Mouse (Mus musculus): ENCODE data around the gene Plekhm3.

The Plekhm3 gene

DNA sequence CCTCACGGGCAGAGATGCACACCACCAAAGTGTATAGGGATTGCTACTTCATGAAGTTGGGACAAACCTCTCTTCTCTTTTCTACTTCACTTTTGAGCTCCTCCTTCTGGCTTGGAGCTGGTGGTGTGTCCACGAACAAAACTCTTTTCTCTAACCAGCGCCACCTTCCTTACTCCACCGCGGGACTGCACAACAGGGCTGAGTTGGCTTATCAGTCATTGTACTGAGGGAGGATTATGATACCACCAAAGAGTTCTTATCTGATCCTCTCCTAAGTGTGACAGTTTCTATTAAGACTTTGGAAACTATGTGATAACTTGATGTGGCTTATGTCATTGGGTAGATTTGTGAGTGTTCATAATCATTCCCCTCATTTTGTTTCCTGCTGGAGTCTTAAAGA is 129.2 kb downstream of the Plekhm3 start:
- no peak for DNase-seq (ENCODE audit: low spot score in 2 of 2)

DNA sequence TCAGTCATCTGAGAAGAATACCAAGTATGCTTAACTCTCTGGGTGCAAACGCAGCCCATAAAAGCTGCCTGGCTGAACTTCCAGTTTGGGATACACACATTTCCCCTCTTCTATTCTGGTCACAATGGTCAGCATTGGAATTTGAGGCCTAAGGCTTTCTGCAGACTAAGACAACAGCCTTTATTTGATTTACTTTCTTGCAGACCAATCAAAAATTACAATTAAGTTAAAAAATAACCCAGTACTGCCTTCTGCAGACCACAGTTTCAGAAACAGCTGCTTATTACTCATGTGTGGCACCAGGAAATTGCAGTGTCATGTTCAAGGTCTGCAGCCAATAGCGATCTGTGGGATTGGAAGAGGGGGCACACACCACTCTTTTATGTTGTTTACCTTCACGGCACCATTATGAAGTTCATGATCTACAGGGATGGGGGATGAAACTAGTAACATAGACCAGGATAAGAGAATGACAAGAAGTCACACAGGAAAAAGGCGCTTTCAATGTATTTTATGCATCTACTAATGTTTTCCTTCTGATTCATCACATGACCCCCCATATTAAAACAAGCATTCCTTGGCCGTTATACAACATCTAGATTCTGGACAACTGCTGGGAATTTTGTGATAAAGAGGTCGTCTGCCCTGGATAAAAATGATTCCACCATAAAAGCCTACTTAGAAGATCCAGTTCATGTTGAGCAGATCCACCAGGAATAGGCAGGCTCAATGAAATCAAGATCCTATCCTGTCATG is 130.1 kb downstream of the Plekhm3 start:
- no peak for DNase-seq (ENCODE audit: low spot score in 2 of 2)

DNA sequence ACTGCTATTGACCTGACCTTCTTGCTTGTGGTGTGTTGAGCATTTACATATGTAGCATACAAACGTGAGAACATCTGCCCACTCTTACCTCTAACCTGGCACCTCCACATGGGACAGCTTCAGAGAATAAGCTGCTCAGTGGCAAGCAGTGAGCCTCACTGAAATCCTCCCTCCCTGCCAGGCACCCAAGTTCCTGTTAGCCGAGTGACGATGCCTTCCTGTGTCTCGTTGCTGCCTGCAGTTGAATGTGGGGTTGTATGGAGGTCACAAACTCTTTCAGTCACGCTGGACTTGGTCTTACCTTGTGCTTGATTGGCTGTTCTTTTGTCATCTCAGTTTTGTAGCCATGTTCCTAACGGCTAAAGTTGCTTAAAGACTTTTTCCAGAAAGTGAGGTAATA is 133.1 kb downstream of the Plekhm3 start:
- no peak for DNase-seq (ENCODE audit: low spot score in 2 of 2)

DNA sequence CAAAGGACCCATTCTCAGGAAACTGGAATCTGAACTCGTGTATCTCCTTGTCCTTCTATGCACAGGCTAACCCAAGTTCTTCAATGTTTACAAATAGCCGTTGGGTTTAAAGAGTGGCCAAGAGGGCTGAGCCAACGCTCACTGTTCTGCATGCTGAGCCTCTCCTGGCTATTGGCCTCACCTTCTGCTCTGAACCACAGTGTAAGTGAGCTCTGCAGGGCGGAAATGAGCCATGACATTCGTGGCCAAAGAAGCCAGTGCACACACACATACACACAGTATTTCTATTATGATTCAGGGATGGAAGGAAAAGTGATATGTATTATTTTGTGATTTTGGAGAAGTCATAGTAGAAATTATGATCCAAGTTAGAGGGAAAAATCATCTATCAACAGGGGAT is 138.9 kb downstream of the Plekhm3 start:
- no peak for DNase-seq (ENCODE audit: low spot score in 2 of 2)

DNA sequence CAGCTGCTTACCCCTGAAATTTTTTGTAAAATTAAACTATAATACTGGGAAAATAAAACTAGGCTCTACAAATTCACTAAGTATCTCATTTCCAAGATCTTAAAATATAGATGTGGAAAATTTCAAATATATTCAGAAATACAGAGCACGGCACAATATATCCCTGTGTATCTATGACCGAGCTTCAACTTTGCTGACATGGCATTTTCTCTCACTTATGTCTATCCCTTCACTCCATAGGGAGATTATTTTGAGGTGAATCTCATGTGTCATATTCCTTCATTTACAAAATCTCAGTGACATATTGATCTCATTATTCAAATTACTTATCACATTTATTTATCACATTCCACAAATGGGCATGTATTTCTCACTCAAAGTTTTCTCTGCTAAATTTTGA is 143.4 kb downstream of the Plekhm3 start:
- DNase-seq (ENCODE audit: low spot score in 2 of 2) = no peak

DNA sequence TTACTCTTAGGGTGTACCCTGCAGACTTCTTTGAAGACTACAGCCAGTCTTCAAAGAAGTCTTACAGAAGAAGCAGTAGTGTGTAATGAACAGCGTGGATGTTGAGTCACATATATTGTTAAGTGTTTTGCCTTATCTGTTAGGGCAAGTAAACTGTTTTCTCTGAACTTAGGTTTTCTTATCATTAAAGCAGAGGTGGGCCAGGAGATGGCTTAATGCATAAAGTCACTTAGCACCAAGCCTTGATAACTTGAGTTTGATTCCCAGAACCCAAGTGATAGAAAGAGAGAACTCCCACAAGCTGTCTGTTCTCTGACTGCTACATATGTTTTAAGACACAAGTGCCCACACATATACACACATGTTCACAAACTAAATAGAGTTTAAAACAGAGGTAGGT is 144.7 kb downstream of the Plekhm3 start:
- DNase-seq (ENCODE audit: low spot score in 2 of 2) = peak in 1 of 2 experiments; percentile 1

DNA sequence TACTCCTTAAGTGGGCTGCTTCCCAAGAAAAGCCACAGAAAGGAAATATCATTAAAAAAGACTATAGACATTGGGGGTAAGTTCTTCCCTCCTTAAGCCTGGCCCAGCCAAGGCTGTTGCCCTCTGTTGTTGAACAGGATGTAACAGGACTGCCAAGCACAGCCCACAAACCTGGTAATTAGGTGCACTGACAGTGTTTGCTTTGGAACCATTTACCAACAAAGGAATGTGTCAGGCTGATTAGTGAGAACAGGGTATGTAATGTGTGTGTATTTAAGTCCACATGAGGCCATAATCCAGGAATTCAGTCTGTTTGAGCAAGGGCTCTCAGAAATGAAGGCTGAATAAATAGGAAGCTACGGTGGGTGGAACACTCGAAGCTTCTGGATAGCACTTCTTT is 147.5 kb downstream of the Plekhm3 start:
- DNase-seq (ENCODE audit: low spot score in 2 of 2) = peak in 1 of 2 experiments; percentile 34

DNA sequence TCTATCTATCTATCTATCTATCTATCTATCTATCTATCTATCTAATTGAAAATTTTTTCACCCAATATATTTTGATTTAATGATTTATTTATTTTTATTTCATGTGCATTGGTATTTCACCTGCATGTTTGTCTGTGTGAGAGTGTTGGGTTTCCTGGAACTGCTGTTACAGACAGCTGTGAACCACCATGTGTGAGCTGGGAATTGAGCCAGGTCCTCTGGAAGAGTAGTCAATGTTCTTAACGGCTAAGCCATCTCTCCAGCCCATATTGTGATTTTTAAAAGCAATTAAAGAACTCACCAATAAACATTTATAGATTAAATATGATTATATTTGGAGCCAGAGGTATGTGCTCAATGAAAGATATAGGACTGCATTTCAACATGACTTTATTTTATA is 148.9 kb downstream of the Plekhm3 start:
- DNase-seq (ENCODE audit: low spot score in 2 of 2) = peak in 1 of 2 experiments; percentile 29

DNA sequence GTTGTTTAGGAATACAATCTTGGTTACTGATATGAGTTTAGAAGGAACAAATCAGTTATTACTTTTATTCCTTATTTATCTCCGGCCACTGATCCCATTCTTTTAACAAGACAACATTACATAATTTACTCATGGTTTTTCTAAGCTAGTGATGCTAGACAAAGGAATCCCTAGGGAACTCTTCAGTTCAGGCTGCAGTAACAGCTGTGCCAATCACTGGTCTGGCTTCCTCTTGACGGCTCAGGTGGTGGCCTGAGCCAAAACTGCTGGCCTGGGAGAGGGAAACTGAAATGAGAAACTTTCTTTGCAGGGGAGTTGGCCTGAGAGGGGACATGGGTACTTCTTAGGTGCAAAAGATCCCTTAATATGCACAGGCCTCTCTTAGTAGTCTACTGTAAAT is 151.4 kb downstream of the Plekhm3 start:
- DNase-seq (ENCODE audit: low spot score in 2 of 2) = no peak

DNA sequence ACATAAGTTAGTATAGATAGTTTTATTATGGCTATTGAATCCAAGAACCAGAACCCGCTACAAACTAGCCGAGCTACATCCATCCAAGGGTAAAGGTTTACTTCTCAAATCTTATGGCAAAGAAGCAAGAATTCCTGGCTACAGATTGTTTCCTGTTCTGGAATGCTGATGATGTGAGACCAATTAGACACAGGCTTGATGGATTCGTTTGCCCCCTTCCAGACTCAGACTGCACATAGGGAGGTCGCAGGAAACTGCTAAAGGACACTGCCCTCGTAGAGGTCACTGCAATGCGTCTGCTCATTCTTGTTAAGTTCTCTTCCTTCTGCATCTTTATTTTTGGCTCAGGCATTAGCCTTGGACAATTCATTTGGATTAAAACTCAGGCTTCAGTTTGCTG is 154.0 kb downstream of the Plekhm3 start:
- no peak for DNase-seq (ENCODE audit: low spot score in 2 of 2)

DNA sequence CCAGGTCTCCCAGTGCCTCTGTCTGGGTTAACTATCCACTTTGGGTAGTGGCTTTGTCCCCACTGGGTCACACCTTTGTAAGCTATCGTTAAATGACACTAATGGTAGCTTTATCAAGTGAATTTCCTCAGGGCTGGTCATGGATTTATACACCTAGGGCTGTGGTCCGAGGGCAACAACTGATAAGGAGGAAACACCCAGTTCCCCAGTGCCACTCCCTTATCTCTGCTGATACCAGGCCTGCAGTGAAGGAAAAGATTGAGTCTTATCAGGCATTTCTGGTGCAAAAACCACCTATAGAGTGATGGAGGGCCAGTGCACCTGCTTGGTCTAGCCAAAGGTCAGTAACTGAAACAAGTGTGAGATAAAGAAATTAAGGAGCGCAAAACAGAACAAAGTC is 159.0 kb downstream of the Plekhm3 start:
- DNase-seq (ENCODE audit: low spot score in 2 of 2) = no peak

DNA sequence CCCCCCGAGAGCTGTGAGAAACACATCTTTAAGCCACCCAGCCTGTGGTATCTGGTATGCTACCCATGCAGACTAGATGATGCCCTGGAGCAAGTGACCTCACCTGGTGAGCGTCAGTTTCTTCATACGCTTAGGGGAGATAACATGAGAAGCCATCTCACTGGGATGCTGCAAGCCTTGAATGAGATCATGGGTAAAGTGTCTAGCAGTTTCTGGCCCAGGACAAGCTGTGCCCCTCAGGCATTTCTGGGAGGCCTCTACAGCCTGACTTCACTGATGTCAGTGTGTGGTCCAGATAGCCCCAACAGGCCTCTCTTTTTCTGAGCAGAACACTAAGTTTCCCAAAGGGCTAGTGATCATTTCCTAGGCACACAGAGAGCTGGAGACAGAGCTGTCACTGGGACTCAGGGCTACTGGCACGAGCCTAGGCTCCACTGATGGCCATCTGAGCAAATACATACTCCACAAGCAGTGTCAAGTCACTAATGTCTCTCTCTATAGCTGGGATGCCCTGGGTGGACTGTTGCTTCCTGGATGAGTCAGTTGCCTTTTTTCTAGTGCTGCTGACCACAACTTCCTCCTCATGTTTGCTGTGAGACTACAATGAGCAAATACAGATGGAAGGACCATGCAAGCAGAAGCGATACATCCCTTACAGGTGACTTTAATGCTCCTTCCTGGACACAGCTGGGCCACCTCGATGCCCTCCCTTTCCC is 159.6 kb downstream of the Plekhm3 start:
- DNase-seq (ENCODE audit: low spot score in 2 of 2) = no peak

DNA sequence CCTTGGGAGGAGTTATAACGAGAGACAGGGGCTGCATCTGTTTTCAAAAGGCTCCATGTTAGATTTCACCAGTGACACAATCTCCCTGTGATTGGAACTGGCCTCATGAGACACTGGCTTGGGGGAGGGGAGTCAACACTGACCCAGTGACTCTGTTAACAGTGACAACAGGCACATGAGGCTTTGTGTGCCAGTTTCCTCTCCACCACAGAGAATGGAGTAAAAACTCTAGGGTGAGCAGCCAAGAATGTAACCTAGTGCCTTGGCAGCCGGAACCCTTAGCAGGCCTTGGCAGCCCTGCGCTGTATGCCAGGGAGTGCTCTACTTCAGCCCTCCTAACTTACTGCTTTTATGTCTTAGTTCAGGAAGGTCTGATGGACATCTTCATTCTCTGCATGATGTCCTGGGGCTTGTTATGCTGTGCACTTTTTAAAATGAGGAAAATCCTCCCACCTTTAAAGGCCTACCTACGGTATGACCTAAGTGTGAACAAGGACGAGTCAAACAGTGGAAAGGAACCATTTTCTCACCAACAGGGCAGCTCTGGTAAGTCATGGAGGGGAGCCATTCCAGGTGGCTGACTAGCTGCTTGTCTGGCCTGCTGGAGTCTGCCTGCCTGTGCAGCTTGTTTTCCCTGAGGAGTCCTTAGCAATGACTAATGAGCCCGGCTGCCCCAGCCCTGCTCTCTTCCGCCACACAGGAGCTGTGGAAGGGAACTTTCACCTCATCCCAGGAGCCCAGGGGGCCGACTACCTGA is 161.2 kb downstream of the Plekhm3 start:
- DNase-seq (ENCODE audit: low spot score in 2 of 2) = no peak

DNA sequence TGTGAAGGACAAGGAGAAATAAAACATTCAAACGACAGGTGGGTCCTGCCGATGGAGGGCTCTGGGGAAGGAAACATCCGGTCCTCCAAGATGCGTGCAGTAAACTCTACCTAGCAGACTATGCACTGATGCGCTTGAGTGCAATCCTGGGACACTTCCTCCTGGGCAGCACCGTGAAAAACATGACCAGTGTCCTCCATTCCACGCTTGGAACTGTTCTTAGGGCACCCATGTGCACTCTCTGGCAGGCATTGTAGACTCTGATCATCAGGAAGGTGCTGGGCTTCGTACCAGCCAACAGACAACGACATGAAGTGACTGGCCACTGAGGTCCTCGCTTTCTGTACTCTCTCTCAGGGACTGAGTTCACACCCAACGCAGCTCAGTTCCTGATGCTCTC is 162.5 kb downstream of the Plekhm3 start:
- DNase-seq (ENCODE audit: low spot score in 2 of 2) = no peak

DNA sequence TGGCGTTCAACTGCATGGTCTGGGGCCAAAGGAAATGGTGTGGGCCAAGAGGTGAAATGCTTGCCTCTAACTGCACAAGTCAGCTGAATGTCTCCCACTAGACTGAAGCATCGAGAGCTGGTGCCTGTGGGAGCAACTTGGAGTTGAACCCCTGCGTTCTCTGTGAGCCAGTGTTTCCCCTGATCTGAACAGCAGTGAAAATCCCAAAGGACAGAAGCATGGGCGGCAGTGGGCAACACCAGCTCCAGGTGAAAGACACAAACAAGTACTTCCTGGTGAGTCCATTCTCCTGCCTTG is 163.4 kb downstream of the Plekhm3 start:
- no peak for DNase-seq (ENCODE audit: low spot score in 2 of 2)

DNA sequence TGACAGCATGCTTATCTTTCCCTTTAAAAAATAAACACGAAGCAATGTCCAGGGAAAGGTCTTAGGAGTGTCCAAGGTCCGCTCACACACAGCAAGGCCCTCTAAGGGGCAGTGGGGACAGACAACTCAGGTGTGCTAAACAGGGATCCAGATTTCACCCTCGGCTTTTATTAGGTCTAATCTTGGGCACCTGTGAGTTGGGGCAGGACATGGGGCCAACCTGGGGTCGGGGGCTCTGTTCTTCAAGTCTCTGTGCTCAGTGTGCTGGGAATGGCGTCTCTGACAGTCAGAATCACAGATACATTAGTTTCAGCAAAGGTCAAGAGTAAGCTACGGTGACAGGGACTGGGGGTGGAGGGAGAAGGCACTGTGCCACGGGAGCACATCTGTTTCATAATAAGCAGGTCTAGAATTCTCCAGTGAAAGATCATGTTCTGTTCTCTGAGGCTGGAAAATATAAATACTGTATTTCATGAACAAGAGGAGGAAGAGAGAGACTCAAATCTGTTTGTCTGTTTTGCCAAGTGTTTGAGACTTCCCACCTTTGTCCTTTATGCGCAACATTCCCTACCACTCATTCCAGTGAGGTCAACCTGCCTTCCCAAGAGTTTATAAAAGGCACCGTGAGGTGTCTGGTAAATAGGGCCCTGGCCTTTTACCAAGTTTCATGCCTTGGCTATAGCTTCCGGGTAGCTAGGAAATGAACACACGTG is 163.9 kb downstream of the Plekhm3 start:
- no peak for DNase-seq (ENCODE audit: low spot score in 2 of 2)

DNA sequence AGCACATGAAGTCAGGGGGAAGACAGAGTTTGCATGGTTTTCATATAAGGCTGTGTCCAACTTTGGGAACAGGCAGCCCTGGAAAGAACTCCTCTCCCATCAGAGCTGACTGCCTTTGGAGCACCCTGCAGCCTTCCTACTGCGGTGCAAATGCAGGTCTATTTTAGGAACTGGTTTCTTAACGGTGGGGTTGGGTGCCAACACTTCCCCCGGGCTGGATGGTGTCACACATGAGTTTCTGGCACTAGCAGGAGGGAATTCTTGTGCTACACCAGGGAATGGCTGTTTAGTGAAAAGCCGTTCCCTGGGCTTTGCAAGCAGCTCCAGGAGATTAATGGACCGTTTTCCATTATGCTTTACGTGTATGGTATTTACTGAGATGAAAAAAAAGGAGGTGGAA is 164.8 kb downstream of the Plekhm3 start:
- no peak for DNase-seq (ENCODE audit: low spot score in 2 of 2)

DNA sequence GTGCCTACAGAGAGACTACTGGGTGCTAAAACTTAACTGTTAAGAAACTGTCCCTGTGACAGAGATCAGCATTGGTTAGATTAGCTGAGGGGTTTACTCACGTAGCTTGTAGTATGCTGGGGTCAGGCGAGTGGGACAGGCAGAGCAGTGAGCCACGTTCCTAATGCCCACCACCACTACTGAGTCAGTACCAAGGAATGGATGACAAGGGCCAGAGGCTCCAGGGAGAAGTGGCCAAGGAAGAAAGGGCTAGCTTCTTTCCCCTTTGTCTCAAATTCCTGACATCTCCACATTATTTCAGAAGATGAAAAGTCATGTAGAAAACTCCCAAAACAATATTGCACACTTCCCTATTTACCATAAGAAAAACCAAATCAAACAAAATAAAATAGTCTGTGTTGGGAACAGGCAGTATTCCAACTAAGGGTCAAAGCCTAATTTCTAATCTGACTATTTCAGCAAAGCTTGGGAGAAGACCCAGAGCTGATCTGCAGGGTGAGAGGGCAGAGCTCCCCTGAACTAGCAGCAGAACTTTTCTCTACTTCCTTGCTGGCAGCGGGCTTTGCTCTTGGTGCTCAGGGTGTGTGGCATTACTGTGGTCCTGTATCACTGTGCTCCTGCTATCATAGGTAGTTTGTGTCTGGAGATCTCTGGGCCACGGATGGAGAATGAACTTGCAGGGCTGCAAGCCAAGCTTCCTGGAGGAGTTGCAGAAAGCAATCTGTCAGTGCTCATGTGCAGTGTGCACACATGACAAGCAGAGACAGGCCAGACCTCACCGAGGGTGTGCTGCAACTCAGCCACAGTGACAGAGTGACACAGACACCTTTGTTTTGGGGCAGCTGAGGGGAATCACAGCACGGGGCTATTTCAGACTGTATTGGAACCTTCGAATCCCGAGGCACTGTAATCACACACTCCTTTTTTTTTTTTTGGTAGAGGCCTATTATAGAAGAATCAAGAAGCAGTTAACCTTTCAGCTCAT is 165.5 kb downstream of the Plekhm3 start:
- no peak for DNase-seq (ENCODE audit: low spot score in 2 of 2)

DNA sequence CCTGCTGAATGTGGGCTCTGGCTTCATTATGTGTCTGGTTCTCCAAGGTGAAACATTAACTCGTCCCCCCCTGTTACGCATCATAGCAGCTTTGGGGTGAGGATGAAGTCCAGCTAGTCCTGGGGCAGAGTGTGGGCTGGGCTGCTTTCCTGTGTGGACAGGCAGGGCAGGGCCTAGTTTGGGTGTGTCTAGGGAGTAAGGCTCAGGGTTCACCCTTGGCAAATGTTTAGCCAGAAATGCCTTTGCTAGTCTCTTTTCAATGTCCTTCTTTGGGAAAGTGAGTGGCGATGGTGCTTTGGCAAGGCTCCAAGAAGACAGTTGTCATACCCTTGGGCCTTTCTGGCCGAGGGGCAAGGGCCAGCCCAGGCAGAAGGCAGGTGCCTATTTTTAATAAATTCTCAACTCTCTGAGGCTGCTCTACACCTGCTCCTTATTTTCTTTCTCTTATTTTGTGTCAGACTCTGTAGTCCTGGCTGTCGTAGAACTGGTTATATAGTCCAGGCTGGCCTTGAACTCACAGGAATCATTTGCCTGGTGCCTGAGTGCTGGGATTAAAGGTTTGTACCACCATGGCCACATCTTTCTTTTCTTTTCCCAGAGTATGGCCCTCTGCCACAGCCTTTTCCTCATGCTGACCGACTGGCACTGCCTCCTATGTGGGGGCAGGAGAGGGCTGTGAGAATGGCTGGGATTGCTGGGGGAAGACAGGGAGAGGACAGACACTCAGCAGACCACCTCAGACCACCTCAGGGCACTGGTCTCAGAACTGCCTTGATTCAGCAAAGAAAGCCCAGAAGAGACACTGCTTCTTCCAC is 168.7 kb downstream of the Plekhm3 start:
- no peak for DNase-seq (ENCODE audit: low spot score in 2 of 2)

DNA sequence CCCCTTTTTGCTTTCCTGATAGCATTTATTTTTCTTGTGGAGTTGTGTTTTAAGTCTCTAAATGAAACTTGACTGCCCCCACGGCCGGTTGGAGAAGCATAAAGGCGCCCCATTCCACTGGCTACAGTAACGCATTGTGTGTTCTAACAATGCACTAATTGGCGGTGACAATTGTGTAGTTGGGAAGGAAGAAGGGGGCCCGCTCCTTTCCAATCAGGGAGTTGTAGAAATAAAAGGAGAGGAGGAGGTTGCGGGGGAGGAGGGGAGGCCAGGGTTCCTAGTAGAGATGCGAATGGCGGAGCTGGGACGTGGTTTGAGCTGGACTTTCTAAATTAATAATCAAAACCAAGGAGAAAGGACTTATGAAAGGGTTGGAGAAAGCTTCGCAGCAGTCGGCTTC is 176.8 kb downstream of the Plekhm3 start:
- no peak for DNase-seq (ENCODE audit: low spot score in 2 of 2)
